Mouse (Mus musculus): ENCODE results near the gene Rnf114. TPM values are rescaled to one million over a fixed set of nuclear protein-coding genes. Genes with fewer than 3 reads are reported as not detected.

Gene Rnf114
- polyA plus RNA-seq, 1 experiment from 2014 or later = 135 TPM

DNA sequence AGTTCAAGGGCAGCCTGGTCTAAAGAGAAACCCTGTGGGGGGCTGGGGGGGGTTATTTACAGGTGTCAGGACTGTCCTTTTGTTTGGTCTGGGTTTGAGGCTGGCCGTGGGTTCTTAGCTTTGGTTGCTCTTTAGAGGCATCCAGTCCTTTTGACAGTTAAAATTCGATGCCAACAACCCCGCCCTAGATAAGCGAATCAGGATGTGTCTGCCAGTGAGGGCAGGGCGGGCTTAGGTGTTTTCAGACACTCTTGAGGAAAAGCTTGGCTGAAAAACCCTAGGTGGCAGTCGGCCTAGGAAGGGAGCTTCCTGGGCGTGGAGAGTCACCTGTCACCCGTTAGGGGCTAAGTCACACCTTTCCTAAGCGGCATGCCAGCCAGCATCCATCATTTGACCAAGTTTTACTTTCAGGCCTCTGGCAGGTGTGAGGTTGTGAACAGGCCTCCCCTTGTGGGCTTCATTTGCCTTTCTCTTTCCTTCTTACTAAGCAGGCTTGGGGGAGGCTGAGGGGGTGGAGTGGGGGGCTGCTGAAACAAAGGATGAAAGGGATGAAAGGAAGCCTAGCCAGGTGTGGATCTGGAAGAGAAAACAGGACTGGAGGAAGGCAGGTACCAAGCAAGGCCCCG is 44.0 kb downstream of the Rnf114 start:
- Histone ChIP-seq H3K4me3 (no peak overlapping the region), H3K4me1 (peaks cover 37% of the 10 kb centered on the region), H3K27ac (replicated peaks) (no peak overlapping the region), H3K27me3 (peaks cover 78% of the 10 kb centered on the region), H3K9ac (replicated peaks) (no peak overlapping the region), H3K4me2 (replicated peaks) (no peak overlapping the region), H3K36me3 (no peaks in the 10 kb centered on the region), H3K9me3 (no peaks in the 10 kb centered on the region)
- WGBS = 50% methylated on average over 10 of the region's 10 CpGs
- ATAC-seq (ENCODE audit: low FRiP score, low read depth) = no peak

DNA sequence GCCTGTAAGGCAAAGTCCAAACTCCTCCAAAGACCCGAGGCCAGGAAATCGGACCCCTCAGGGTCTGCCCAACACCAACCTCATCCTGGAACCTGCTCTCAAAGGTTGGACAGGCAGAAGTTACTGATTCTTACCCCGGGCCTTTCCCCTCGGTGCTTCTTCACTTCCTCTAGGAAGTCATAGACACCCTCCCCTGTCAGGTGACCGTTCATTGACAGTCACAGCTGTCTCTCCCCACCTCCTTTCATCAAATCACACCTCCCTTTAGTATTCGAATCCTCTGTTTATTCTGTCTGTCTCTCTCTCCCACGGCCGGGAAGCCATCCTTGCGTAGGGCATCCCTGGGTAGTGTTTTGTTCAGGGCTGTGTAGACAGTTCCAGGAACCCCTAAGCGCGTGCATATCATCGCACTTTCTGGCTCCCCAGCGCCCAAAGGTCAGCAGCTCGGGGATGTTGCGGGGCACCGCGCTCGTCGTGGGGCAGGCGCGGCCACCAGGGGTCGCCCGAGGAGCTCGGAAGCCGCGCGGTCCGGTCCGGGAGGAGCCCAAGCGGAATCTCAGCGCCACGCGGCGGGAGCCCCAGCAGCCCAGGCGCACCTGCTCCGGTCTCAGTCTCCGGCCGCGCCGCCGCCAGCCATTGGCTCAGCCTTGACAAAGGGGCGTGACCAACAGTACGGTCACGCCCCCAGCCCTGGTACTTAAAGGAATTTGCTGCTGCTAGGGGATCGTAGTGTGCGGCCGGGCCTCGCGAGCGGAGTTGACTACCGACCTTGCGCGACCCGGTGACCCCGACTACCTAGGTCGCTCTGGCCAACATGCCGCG is 45.2 kb downstream of the Rnf114 start, which contains the start of gene Snai1:
TSS of gene Snai1 (plus strand) at position 720 of the 822 bp plus-strand sequence.
- peaks cover 85% of the 10 kb centered on the region for H3K27me3 ChIP-seq

DNA sequence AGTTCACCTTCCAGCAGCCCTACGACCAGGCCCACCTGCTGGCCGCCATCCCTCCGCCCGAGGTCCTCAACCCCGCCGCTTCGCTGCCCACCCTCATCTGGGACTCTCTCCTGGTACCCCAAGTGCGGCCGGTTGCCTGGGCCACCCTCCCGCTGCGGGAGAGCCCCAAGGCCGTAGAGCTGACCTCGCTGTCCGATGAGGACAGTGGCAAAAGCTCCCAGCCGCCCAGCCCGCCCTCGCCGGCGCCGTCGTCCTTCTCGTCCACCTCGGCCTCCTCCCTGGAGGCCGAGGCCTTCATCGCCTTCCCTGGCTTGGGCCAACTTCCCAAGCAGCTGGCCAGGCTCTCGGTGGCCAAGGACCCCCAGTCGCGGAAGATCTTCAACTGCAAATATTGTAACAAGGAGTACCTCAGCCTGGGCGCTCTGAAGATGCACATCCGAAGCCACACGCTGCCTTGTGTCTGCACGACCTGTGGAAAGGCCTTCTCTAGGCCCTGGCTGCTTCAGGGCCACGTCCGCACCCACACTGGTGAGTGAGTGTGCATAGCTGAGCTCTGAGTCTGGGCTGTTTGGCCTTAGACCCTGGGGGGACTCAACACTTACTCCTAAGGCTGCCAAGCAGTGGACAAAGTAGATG is 46.3 kb downstream of the Rnf114 start:
- Histone ChIP-seq H3K27ac (replicated peaks) (no peak overlapping the region), H3K27me3 (peaks cover 88% of the 10 kb centered on the region), H3K9ac (replicated peaks) (peak overlapping the region; percentile 32), H3K9me3 (no peaks in the 10 kb centered on the region), H3K4me3 (peak overlapping the region; percentile 47), H3K4me1 (peaks cover 49% of the 10 kb centered on the region), H3K36me3 (no peaks in the 10 kb centered on the region), H3K4me2 (replicated peaks) (peak overlapping the region; percentile 85)
- 26% methylated on average over 33 of the region's 34 CpGs for WGBS
- no peak for ATAC-seq (ENCODE audit: low FRiP score, low read depth)

More for the DNA sequence above, 45.2 kb downstream of the Rnf114 start, which contains the start of gene Snai1:
- Histone ChIP-seq H3K27ac (replicated peaks) (no peak within 1 kb of the TSS), H3K36me3 (no peaks in the 10 kb centered on the region), H3K4me1 (peaks cover 41% of the 10 kb centered on the region), H3K9me3 (no peaks in the 10 kb centered on the region), H3K4me3 (peak within 1 kb of the TSS; percentile 47), H3K4me2 (replicated peaks) (peak within 1 kb of the TSS; percentile 85), H3K9ac (replicated peaks) (peak within 1 kb of the TSS; percentile 32)
- peak; percentile 92 for ATAC-seq (ENCODE audit: low FRiP score, low read depth)
- 2% methylated on average over 58 of the region's 58 CpGs for WGBS

- H3K4me2 ChIP-seq (replicated peaks) = peak overlapping the region; percentile 85
- H3K27ac ChIP-seq (replicated peaks) = peak overlapping the region; percentile 54
- H3K4me1 ChIP-seq = peaks cover 52% of the 10 kb centered on the region
- ATAC-seq (ENCODE audit: low FRiP score, low read depth) = peak; percentile 58
- H3K9me3 ChIP-seq = no peaks in the 10 kb centered on the region
- H3K9ac ChIP-seq (replicated peaks) = peak overlapping the region; percentile 34; the same call in 1 of the 2 replicates
- peaks cover 86% of the 10 kb centered on the region for H3K27me3 ChIP-seq
- no peaks in the 10 kb centered on the region for H3K36me3 ChIP-seq
- H3K4me3 ChIP-seq = peak overlapping the region; percentile 47
- WGBS = 13% methylated on average over 14 of the region's 14 CpGs
These were observed 47.4 kb downstream of the Rnf114 start for GRCm38 (mm10) chr2:167539536-167540476.

DNA sequence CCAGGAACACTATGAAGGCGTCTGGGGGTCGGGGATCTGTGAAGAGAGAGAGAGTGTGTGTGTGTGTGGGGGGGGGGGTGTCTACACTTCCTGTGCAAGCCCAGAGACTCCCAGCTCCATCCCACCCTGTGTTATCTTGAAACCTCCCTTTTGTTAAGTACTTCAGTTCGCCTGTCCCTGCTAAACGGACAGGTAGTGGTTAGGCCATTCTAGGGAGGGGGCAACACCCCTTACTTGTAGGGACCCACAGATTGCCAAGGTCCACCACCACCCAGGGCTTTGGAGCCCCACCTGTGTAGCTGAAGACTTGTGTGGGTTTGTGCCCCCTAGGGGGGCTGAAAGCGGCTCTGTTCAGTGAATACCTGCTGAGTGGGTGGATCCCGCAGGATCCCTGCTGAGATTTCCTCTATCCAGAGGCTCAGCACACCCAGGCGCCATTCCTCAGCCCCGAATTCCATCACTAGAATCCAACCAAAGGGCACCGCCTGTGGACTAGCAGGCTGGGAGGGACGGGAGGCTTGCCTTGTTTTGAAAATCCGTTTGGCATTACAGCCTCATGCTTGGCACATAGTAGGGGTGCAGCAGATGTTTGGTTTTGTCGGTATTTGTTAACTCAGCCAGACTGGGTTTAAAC is 48.1 kb downstream of the Rnf114 start:
- Histone ChIP-seq H3K4me2 (replicated peaks) (peak overlapping the region; percentile 85), H3K9ac (replicated peaks) (no peak overlapping the region), H3K9me3 (no peaks in the 10 kb centered on the region), H3K27ac (replicated peaks) (peak overlapping the region; percentile 54), H3K4me1 (peaks cover 52% of the 10 kb centered on the region), H3K27me3 (peaks cover 79% of the 10 kb centered on the region), H3K4me3 (peak overlapping the region; percentile 47), H3K36me3 (no peaks in the 10 kb centered on the region)
- WGBS = 8% methylated on average over 12 of the region's 12 CpGs
- ATAC-seq (ENCODE audit: low FRiP score, low read depth) = no peak

- ATAC-seq (ENCODE audit: low FRiP score, low read depth) = no peak
- Histone ChIP-seq H3K9me3 (no peaks in the 10 kb centered on the region), H3K36me3 (no peaks in the 10 kb centered on the region), H3K27ac (replicated peaks) (peak overlapping the region; percentile 54), H3K27me3 (peaks cover 72% of the 10 kb centered on the region), H3K4me2 (replicated peaks) (peak overlapping the region; percentile 85), H3K4me3 (peak overlapping the region; percentile 47), H3K9ac (replicated peaks) (no peak overlapping the region), H3K4me1 (peaks cover 52% of the 10 kb centered on the region)
- 10% methylated on average over 6 of the region's 6 CpGs for WGBS
These were observed 48.9 kb downstream of the Rnf114 start for GRCm38 (mm10) chr2:167541324-167541723.

DNA sequence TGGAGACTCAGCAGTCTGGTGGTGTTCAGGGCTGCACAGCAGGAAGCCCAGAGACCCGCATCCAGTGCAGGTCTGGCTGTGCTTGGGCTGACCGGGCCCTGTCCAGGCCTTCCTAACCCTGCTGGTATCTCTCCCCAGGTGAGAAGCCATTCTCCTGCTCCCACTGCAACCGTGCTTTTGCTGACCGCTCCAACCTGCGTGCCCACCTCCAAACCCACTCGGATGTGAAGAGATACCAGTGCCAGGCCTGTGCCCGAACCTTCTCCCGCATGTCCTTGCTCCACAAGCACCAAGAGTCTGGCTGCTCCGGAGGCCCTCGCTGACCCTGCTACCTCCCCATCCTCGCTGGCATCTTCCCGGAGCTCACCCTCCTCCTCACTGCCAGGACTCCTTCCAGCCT is 49.3 kb downstream of the Rnf114 start:
- Histone ChIP-seq H3K4me1 (peaks cover 52% of the 10 kb centered on the region), H3K4me2 (replicated peaks) (peak overlapping the region; percentile 85; the same call in 1 of the 2 replicates), H3K9me3 (no peaks in the 10 kb centered on the region), H3K9ac (replicated peaks) (no peak overlapping the region), H3K4me3 (no peak overlapping the region), H3K36me3 (no peaks in the 10 kb centered on the region), H3K27ac (replicated peaks) (no peak overlapping the region; the same call in 1 of the 2 replicates), H3K27me3 (peaks cover 68% of the 10 kb centered on the region)
- ATAC-seq (ENCODE audit: low FRiP score, low read depth) = no peak
- 74% methylated on average over 12 of the region's 12 CpGs for WGBS

DNA sequence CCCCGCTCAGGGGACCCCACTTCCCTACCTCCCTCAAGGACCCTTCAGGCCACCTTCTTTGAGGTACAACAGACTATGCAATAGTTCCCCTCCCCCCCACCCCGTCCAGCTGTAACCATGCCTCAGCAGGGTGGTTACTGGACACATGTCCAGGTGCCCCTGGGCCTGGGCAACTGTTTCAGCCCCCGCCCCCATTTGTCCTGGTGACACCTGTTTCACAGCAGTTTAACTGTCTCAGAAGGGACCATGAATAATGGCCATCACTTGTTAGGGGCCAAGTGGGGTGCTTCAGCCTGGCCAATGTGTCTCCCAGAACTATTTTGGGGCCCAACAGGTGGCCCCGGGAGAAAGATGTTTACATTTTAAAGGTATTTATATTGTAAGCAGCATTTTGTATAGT is 49.9 kb downstream of the Rnf114 start:
- Histone ChIP-seq H3K9me3 (no peaks in the 10 kb centered on the region), H3K4me2 (replicated peaks) (no peak overlapping the region), H3K4me3 (no peak overlapping the region), H3K27ac (replicated peaks) (0 out of 2 replicates have a peak overlapping the region, but pooled peaks have one; percentile 52), H3K9ac (replicated peaks) (no peak overlapping the region), H3K4me1 (peaks cover 48% of the 10 kb centered on the region), H3K36me3 (no peaks in the 10 kb centered on the region), H3K27me3 (peaks cover 62% of the 10 kb centered on the region)
- ATAC-seq (ENCODE audit: low FRiP score, low read depth) = no peak
- 76% methylated on average over 4 of the region's 4 CpGs for WGBS

GRCm38 (mm10) chr2:167543121-167544003 is 50.9 kb downstream of the Rnf114 start:
- no peaks in the 10 kb centered on the region for H3K9me3 ChIP-seq
- no peak for ATAC-seq (ENCODE audit: low FRiP score, low read depth)
- 45% methylated on average over 16 of the region's 16 CpGs for WGBS
- H3K36me3 ChIP-seq = no peaks in the 10 kb centered on the region
- H3K27ac ChIP-seq (replicated peaks) = peak overlapping the region; percentile 52; the same call in 1 of the 2 replicates
- H3K27me3 ChIP-seq = peaks cover 52% of the 10 kb centered on the region
- no peak overlapping the region for H3K4me3 ChIP-seq
- no peak overlapping the region for H3K4me2 ChIP-seq (replicated peaks)
- no peak overlapping the region for H3K9ac ChIP-seq (replicated peaks)
- H3K4me1 ChIP-seq = peaks cover 38% of the 10 kb centered on the region

- peaks cover 32% of the 10 kb centered on the region for H3K4me1 ChIP-seq
- no peak overlapping the region for H3K4me2 ChIP-seq (replicated peaks)
- H3K9me3 ChIP-seq = no peaks in the 10 kb centered on the region
- 28% methylated on average over 4 of the region's 4 CpGs for WGBS
- ATAC-seq (ENCODE audit: low FRiP score, low read depth) = no peak
- peak overlapping the region; percentile 52; the same call in 1 of the 2 replicates for H3K27ac ChIP-seq (replicated peaks)
- peaks cover 45% of the 10 kb centered on the region for H3K27me3 ChIP-seq
- no peak overlapping the region for H3K9ac ChIP-seq (replicated peaks)
- no peak overlapping the region for H3K4me3 ChIP-seq
- H3K36me3 ChIP-seq = no peaks in the 10 kb centered on the region
These were observed 51.5 kb downstream of the Rnf114 start for GRCm38 (mm10) chr2:167544004-167544356.
